Mouse (Mus musculus) embryonic facial prominence, embryonic 13.5 days (tissue): ENCODE results near the gene Cog6. TPM values are rescaled to one million over a fixed set of nuclear protein-coding genes. Genes with fewer than 3 reads are reported as not detected.

ENCODE experiments used
- ATAC-seq: fragments of 200-750 bp; cut with Nextera tagmentation; 2 replicates; pipeline ENCODE4 v1.8.0; 2017; ENCODE audit warnings: low read depth; ENCODE audit not compliant: insufficient number of reproducible peaks, insufficient read depth, low FRiP score, low TSS enrichment
- H3K27ac ChIP-seq: fragments of 300-500 bp; sonication (generic); 2 replicates; pipeline ENCODE4 v1.5.1; 2015; ENCODE audit warnings: moderate library complexity, mild to moderate bottlenecking, inconsistent platforms
- H3K27me3 ChIP-seq: fragments of 300-500 bp; sonication (generic); 2 replicates; pipeline ENCODE4 v1.6.1; 2015; ENCODE audit warnings: mild to moderate bottlenecking, inconsistent platforms
- H3K36me3 ChIP-seq: fragments of 300-500 bp; sonication (generic); 2 replicates; pipeline ENCODE4 v1.6.1; 2015; ENCODE audit warnings: mild to moderate bottlenecking, inconsistent platforms
- H3K4me1 ChIP-seq: fragments of 300-500 bp; sonication (generic); 2 replicates; pipeline ENCODE4 v1.6.1; 2015; ENCODE audit warnings: inconsistent platforms
- H3K4me2 ChIP-seq: fragments of 300-500 bp; sonication (generic); 2 replicates; pipeline ENCODE4 v1.6.1; 2015; ENCODE audit warnings: moderate library complexity, mild to moderate bottlenecking, inconsistent platforms
- H3K4me3 ChIP-seq: fragments of 300-500 bp; sonication (generic); 2 replicates; pipeline ENCODE4 v1.5.1; 2015; ENCODE audit warnings: mild to moderate bottlenecking, inconsistent platforms
- H3K9ac ChIP-seq: fragments of 300-500 bp; sonication (generic); 2 replicates; pipeline ENCODE4 v1.6.1; 2015; ENCODE audit warnings: mild to moderate bottlenecking, inconsistent platforms
- H3K9me3 ChIP-seq: fragments of 300-500 bp; sonication (generic); 2 replicates; pipeline ENCODE4 v1.6.1; 2016; ENCODE audit warnings: inconsistent platforms
- WGBS: fragments of 180-500 bp; shearing (Covaris S2); methylation state at CpG from one replicate; pipeline ENCODE4 v1.1.7; 2015; ENCODE audit warnings: mixed read lengths; 5-methylcytosine and 5-hydroxymethylcytosine counted together
- polyA plus RNA-seq: library from polyadenylated mRNA; unstranded; fragments of >200 nt; fragmentation: Nextera tagmentation; extraction: Ambion mirVana; gene quantifications from 2 replicates; pipeline ENCODE4 v1.2.1, GENCODE M21; 2015

Gene Cog6
- polyA plus RNA-seq, 1 experiment from 2014 or later: 49.0 TPM

- H3K4me3 ChIP-seq: no peak overlapping the region
- ATAC-seq: no peak
- H3K27ac ChIP-seq: no peak overlapping the region
- 35% methylated on average over 6 of the region's 6 CpGs for WGBS
- peaks cover 10% of the 10 kb centered on the region for H3K27me3 ChIP-seq
- H3K36me3 ChIP-seq: no peaks in the 10 kb centered on the region
- H3K4me2 ChIP-seq: no peak overlapping the region
- no peak overlapping the region for H3K9ac ChIP-seq
- H3K9me3 ChIP-seq: no peaks in the 10 kb centered on the region
- peaks cover 7% of the 10 kb centered on the region; the same call in 1 of the 2 replicates for H3K4me1 ChIP-seq
Measured at GRCm38 (mm10) chr3:53031586-53031985, 14.5 kb upstream of the Cog6 start.

- 21% methylated on average over 7 of the region's 7 CpGs for WGBS
- no peak for ATAC-seq
Measured at GRCm38 (mm10) chr3:53029046-53029445, 12.0 kb upstream of the Cog6 start.

DNA sequence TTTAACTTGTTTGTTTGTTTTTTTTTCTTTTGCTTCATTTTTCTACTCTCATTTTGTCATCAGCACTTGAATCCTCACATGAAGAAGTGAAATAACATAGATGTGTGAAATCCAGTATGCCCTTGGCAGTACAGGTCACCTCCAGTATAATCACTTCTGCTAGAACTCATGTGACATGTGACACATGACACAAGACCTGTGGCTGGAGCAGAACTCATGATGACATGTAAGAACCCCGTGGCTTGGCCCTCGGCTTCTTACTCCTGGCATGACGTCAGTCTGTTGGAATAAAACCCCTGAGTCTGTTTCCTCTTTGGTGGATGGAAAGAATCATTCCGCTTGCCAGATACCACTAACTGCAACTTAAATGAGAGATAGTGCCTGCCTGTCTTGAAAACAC lies 10.3 kb upstream of the Cog6 start:
- 74% methylated on average over 4 of the region's 4 CpGs for WGBS
- no peak overlapping the region for H3K9ac ChIP-seq
- H3K27ac ChIP-seq: no peak overlapping the region
- H3K9me3 ChIP-seq: no peaks in the 10 kb centered on the region
- peaks cover 6% of the 10 kb centered on the region for H3K27me3 ChIP-seq
- no peaks in the 10 kb centered on the region for H3K4me1 ChIP-seq
- H3K4me3 ChIP-seq: no peak overlapping the region
- H3K4me2 ChIP-seq: no peak overlapping the region
- H3K36me3 ChIP-seq: no peaks in the 10 kb centered on the region
- ATAC-seq: no peak

More at GRCm38 (mm10) chr3:53029046-53029445, 12.0 kb upstream of the Cog6 start:
- no peak overlapping the region for H3K4me3 ChIP-seq
- no peaks in the 10 kb centered on the region for H3K36me3 ChIP-seq
- peaks cover 10% of the 10 kb centered on the region for H3K27me3 ChIP-seq
- no peaks in the 10 kb centered on the region for H3K9me3 ChIP-seq
- peaks cover 2% of the 10 kb centered on the region; the same call in 1 of the 2 replicates for H3K4me1 ChIP-seq
- H3K4me2 ChIP-seq: no peak overlapping the region
- no peak overlapping the region for H3K9ac ChIP-seq
- H3K27ac ChIP-seq: no peak overlapping the region

DNA sequence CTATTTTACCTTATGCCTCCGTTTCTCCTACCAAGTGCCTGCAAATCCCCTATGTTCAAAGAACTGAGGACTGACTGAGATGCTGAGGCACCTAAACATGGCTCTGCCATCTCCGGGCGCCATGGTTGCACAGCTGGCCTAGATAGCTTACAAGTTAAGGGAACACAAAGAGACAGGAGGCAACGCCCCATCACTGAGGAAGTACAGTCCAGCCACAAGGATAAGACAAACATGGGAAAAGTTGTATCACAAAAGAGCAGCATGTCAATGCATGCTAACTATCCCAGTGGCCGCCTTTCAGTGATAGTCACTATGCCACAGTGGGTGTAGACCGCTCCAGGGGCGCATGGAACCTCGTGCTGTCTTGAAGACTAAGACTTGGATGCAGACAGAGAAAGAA lies 9.6 kb downstream of the Cog6 start:
- Histone ChIP-seq H3K4me3 (no peak overlapping the region), H3K4me1 (peaks cover under 1% of the 10 kb centered on the region; the same call in 1 of the 2 replicates), H3K9me3 (no peaks in the 10 kb centered on the region), H3K27me3 (no peaks in the 10 kb centered on the region), H3K27ac (no peak overlapping the region), H3K4me2 (no peak overlapping the region), H3K36me3 (peaks cover 42% of the 10 kb centered on the region), H3K9ac (no peak overlapping the region)
- WGBS: 91% methylated on average over 8 of the region's 8 CpGs
- no peak for ATAC-seq

DNA sequence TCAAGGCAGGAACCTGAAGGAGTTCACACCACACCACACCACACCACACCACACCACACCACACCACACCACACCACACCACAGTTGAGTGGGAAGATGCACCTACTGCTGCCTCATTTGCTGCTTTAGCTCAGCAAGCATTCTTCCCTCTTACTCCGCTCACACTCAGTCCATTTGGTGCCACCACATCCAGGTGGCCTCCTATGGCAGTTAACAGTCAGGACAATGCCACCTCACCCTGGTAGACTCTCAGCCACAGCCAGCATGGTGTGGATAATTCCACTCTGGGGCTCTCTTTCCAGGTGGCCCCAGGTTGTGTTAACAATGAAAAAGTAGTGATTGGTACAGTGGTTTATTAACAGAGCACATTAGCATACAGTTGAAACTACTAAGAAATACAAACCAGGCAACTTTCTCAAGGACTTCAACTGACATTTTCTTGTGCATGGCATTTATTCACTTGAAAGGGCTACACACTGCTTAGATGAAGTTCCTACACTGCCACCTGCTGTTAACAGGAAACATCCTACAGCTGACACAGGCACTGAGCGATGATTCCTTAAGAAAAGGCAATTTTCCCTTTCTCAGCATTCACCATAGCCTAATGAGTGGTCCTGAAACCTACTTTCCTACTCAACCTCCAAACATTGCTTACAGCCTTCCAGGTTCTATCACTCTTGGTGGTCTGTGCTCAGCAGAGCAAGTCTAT lies 12.5 kb downstream of the Cog6 start:
- no peak for ATAC-seq
- WGBS: 68% methylated on average over 2 of the region's 2 CpGs
- Histone ChIP-seq H3K27me3 (no peaks in the 10 kb centered on the region), H3K36me3 (peaks cover 57% of the 10 kb centered on the region), H3K9me3 (no peaks in the 10 kb centered on the region), H3K4me3 (no peak overlapping the region), H3K27ac (no peak overlapping the region), H3K9ac (no peak overlapping the region), H3K4me2 (no peak overlapping the region), H3K4me1 (peaks cover 6% of the 10 kb centered on the region; the same call in 1 of the 2 replicates)

DNA sequence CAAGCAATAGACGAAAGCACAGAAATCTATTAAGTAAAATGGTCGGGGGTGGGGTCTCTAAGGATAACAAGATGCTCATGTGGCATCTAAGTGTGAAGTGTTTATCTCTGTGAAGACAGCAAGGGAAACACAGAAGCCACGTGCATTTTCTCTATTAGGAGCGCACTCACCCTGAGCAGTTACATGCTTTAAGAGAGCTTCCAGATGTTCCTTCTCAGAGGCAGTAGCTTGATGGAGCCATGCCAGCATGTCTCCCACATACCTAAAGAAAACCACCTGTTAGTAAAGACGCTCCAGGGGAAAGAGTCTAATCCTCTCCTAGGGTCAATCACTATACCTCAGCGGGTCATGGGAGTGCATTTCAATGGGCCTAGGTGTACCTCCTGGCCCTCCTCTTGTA lies 15.0 kb downstream of the Cog6 start:
- H3K9ac ChIP-seq: no peak overlapping the region
- no peak overlapping the region for H3K4me2 ChIP-seq
- WGBS: 38% methylated on average over 6 of the region's 6 CpGs
- H3K27me3 ChIP-seq: no peaks in the 10 kb centered on the region
- no peak overlapping the region for H3K4me3 ChIP-seq
- no peak overlapping the region for H3K27ac ChIP-seq
- peaks cover 54% of the 10 kb centered on the region for H3K36me3 ChIP-seq
- H3K4me1 ChIP-seq: peaks cover 6% of the 10 kb centered on the region; the same call in 1 of the 2 replicates
- ATAC-seq: no peak
- no peaks in the 10 kb centered on the region for H3K9me3 ChIP-seq

DNA sequence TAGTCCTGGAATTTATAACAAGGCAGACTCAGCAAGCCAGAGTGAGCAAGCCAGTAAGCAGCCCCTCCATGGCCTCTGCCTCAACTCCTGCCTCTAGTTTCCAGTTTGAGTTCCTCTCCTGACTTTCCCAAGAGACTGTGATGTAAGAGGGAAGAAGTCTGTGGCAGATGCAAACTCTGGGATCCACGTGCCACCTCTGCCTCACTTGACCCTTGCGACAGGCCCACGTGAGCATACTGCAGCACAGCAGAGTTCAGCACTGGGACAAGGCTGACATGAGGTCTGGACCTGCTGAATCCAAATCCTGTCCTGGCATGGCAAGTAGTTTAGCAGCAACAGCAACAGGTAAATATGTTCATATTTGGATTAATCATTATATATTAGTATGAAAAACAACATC lies 17.0 kb downstream of the Cog6 start:
- no peak for ATAC-seq
- Histone ChIP-seq H3K4me2 (no peak overlapping the region), H3K4me1 (peaks cover 6% of the 10 kb centered on the region; the same call in 1 of the 2 replicates), H3K4me3 (no peak overlapping the region), H3K9ac (no peak overlapping the region), H3K27ac (no peak overlapping the region), H3K27me3 (no peaks in the 10 kb centered on the region), H3K9me3 (no peaks in the 10 kb centered on the region), H3K36me3 (peaks cover 57% of the 10 kb centered on the region)
- 86% methylated on average over 3 of the region's 3 CpGs for WGBS

- Histone ChIP-seq H3K27ac (no peak overlapping the region), H3K27me3 (no peaks in the 10 kb centered on the region), H3K4me1 (peaks cover 6% of the 10 kb centered on the region; the same call in 1 of the 2 replicates), H3K4me2 (no peak overlapping the region), H3K9ac (no peak overlapping the region), H3K36me3 (peaks cover 60% of the 10 kb centered on the region), H3K4me3 (no peak overlapping the region), H3K9me3 (no peaks in the 10 kb centered on the region)
- WGBS: 79% methylated on average over 15 of the region's 15 CpGs
- no peak for ATAC-seq
Measured at GRCm38 (mm10) chr3:52999016-52999744, 17.9 kb downstream of the Cog6 start.

- Histone ChIP-seq H3K4me2 (no peak overlapping the region), H3K27ac (no peak overlapping the region), H3K9me3 (no peaks in the 10 kb centered on the region), H3K4me1 (peaks cover 5% of the 10 kb centered on the region; the same call in 1 of the 2 replicates), H3K27me3 (no peaks in the 10 kb centered on the region), H3K36me3 (peaks cover 66% of the 10 kb centered on the region), H3K4me3 (no peak overlapping the region), H3K9ac (no peak overlapping the region)
- 70% methylated on average over 1 of the region's 1 CpGs for whole genome bisulfite sequencing
- ATAC-seq: no peak
Measured at GRCm38 (mm10) chr3:52997381-52997780, 19.7 kb downstream of the Cog6 start.

DNA sequence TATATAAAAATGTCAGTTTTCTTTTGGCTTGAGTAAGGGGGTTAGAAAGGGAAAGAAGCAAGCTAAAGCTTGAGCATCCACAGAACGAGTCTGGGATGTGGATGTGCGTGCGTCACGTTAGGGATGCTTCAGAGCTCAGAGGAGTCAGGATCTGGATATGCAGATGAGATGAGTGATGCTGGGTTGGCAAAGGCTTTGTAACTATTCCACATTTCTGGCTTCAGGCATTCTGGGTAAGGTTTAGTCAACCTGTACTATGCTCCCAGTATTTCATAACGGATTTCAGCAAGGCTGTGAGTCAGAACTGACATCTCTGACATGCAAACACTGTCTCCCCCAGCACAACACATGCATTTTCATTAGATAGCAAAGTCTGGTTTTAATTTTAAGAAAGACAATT lies 20.4 kb downstream of the Cog6 start:
- Histone ChIP-seq H3K4me2 (no peak overlapping the region), H3K36me3 (peaks cover 65% of the 10 kb centered on the region), H3K9me3 (no peaks in the 10 kb centered on the region), H3K4me1 (no peaks in the 10 kb centered on the region), H3K4me3 (no peak overlapping the region), H3K9ac (no peak overlapping the region), H3K27me3 (no peaks in the 10 kb centered on the region), H3K27ac (no peak overlapping the region)
- ATAC-seq: no peak
- WGBS: 88% methylated on average over 5 of the region's 5 CpGs

GRCm38 (mm10) chr3:52994666-52995065 lies 22.4 kb downstream of the Cog6 start:
- 74% methylated on average over 5 of the region's 5 CpGs for WGBS
- no peak for ATAC-seq
- Histone ChIP-seq H3K36me3 (peaks cover 64% of the 10 kb centered on the region), H3K4me2 (no peak overlapping the region), H3K4me1 (no peaks in the 10 kb centered on the region), H3K27me3 (no peaks in the 10 kb centered on the region), H3K27ac (no peak overlapping the region), H3K4me3 (no peak overlapping the region), H3K9me3 (no peaks in the 10 kb centered on the region), H3K9ac (no peak overlapping the region)

DNA sequence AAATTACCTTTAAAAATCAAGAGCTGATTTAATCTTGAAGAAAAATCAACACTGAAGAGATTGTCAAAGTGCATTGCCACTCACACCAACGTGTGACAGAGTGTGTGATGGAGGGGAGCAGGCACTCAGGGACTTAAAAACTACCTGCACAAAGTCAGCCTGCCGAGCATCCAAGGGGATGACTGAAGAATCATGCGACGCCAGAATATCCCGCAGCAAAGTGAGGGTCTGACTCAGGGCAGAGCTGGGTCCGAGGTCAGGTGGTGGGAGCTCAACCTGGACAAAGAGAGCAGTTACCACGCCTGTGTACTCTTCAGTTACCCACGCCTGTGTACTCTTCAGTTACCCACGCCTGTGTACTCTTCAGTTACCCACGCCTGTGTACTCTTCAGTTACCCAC lies 23.7 kb downstream of the Cog6 start:
- ATAC-seq: no peak
- H3K9ac ChIP-seq: no peak overlapping the region
- no peaks in the 10 kb centered on the region for H3K4me1 ChIP-seq
- H3K27ac ChIP-seq: no peak overlapping the region
- H3K9me3 ChIP-seq: no peaks in the 10 kb centered on the region
- no peaks in the 10 kb centered on the region for H3K27me3 ChIP-seq
- no peak overlapping the region for H3K4me3 ChIP-seq
- H3K36me3 ChIP-seq: peaks cover 65% of the 10 kb centered on the region
- H3K4me2 ChIP-seq: no peak overlapping the region
- 86% methylated on average over 10 of the region's 10 CpGs for WGBS
